Mouse (Mus musculus): Measurements from ENCODE around the gene Nkapl. TPM values are rescaled to one million over a fixed set of nuclear protein-coding genes. Genes with fewer than 3 reads are reported as not detected.

Nkapl gene
- 0.08 and 0.15 TPM in 2 replicates for polyA plus RNA-seq (2012; rRNA removed)

GRCm38 (mm10) chr13:21468061-21469019, at the start of gene Nkapl:
Nkapl (minus strand) TSS chr13:21468509.

GRCm38 (mm10) chr13:21501182-21501581, 32.9 kb upstream of the Nkapl start, which contains the start of gene Gm11273:
Gm11273 (minus strand) TSS chr13:21501418.

GRCm38 (mm10) chr13:21495080-21495479, 26.8 kb upstream of the Nkapl start, which contains the start of gene AK157302:
AK157302 (plus strand) TSS chr13:21495223.

GRCm38 (mm10) chr13:21478759-21479670, 10.7 kb upstream of the Nkapl start, which contains the start of the genes Zkscan4 and Gm10065:
Zkscan4 (plus strand) TSS chr13:21478907.
Gm10065 (minus strand) TSS chr13:21479441.

GRCm38 (mm10) chr13:21453449-21453848, 14.9 kb downstream of the Nkapl start, which contains the start of gene Zscan26:
Zscan26 (minus strand) TSS chr13:21453730.

GRCm38 (mm10) chr13:21440503-21441206, 27.7 kb downstream of the Nkapl start, which contains the start of gene Pgbd1:
Pgbd1 (minus strand) TSS chr13:21441058.

Other genes starting within 250 kb of the Nkapl start
- gene Gpx5, start 175.8 kb downstream of the Nkapl start, polyA plus RNA-seq (2012; rRNA removed), result 3.3 TPM in 1 of 2 replicates, not detected in the other
- gene Gpx6, start 156.4 kb downstream of the Nkapl start, polyA plus RNA-seq (2012; rRNA removed), result not detected in 2 replicates
- gene Olfr1367, start 121.6 kb downstream of the Nkapl start, polyA plus RNA-seq (2012; rRNA removed), result not detected in 2 replicates
- gene Zscan12, start 105.7 kb downstream of the Nkapl start, polyA plus RNA-seq (2012; rRNA removed), result 0.09 and 0.19 TPM in 2 replicates
- gene Zkscan3, start 65.8 kb downstream of the Nkapl start, polyA plus RNA-seq (2012; rRNA removed), result 4.7 and 5.7 TPM in 2 replicates
- 0.15 TPM in 1 of 2 replicates, not detected in the other for gene Pgbd1, start 27.5 kb downstream of the Nkapl start, polyA plus RNA-seq (2012; rRNA removed)
- 0.71 and 1.9 TPM in 2 replicates for gene Zscan26, start 14.8 kb downstream of the Nkapl start, polyA plus RNA-seq (2012; rRNA removed)
- 0.05 and 0.26 TPM in 2 replicates for gene Zkscan4, start 10.4 kb upstream of the Nkapl start, polyA plus RNA-seq (2012; rRNA removed)
- not detected in 2 replicates for gene Gm10065, start 10.9 kb upstream of the Nkapl start, polyA plus RNA-seq (2012; rRNA removed)
- not detected in 2 replicates for gene AK157302, start 26.7 kb upstream of the Nkapl start, polyA plus RNA-seq (2012; rRNA removed)
- 17.8 and 21.1 TPM in 2 replicates for gene Gm11273, start 32.9 kb upstream of the Nkapl start, polyA plus RNA-seq (2012; rRNA removed)
- 0.41 and 0.57 TPM in 2 replicates for gene Zkscan8, start 62.6 kb upstream of the Nkapl start, polyA plus RNA-seq (2012; rRNA removed)
- gene Olfr1366, start 74.3 kb upstream of the Nkapl start, polyA plus RNA-seq (2012; rRNA removed), result not detected in 2 replicates
- gene Olfr1535, start 91.4 kb upstream of the Nkapl start, polyA plus RNA-seq (2012; rRNA removed), result not detected in 2 replicates
- gene Olfr1364, start 113.2 kb upstream of the Nkapl start, polyA plus RNA-seq (2012; rRNA removed), result not detected in 2 replicates
- gene Olfr1362, start 145.5 kb upstream of the Nkapl start, polyA plus RNA-seq (2012; rRNA removed), result not detected in 2 replicates
- gene Olfr11, start 174.0 kb upstream of the Nkapl start, polyA plus RNA-seq (2012; rRNA removed), result not detected in 2 replicates
- gene Olfr1361, start 194.9 kb upstream of the Nkapl start, polyA plus RNA-seq (2012; rRNA removed), result not detected in 2 replicates
- not detected in 2 replicates for gene Olfr1360, start 208.9 kb upstream of the Nkapl start, polyA plus RNA-seq (2012; rRNA removed)
- gene Olfr1359, start 229.6 kb upstream of the Nkapl start, polyA plus RNA-seq (2012; rRNA removed), result not detected in 2 replicates
- gene Hist1h2bl, start 247.6 kb upstream of the Nkapl start, polyA plus RNA-seq (2012; rRNA removed), result 2.0 and 2.3 TPM in 2 replicates
- 10.0 and 28.4 TPM in 2 replicates for gene Hist1h2ai, start 247.9 kb upstream of the Nkapl start, polyA plus RNA-seq (2012; rRNA removed)
- 30.9 and 34.4 TPM in 2 replicates for gene Hist1h3h, start 249.2 kb upstream of the Nkapl start, polyA plus RNA-seq (2012; rRNA removed)

Data from stomach, adult 2 months (tissue).